Mouse (Mus musculus) kidney, embryonic 15.5 days (tissue): ENCODE data around the gene Cep97. TPM values are rescaled to one million over a fixed set of nuclear protein-coding genes. Genes with fewer than 3 reads are reported as not detected.

Source experiments
- ATAC-seq: fragments of 200-750 bp; cut with Nextera tagmentation; replicated peaks from 2 replicates; pipeline ENCODE4 v1.8.0; 2017; ENCODE audit warnings: moderate TSS enrichment; ENCODE audit not compliant: low FRiP score
- H3K27ac ChIP-seq: fragments of 300-500 bp; sonication (generic); 2 replicates; pipeline ENCODE4 v1.5.1; 2015; ENCODE audit warnings: mild to moderate bottlenecking, inconsistent platforms
- H3K27me3 ChIP-seq: fragments of 300-500 bp; sonication (generic); 2 replicates; pipeline ENCODE4 v1.6.1; 2015; ENCODE audit warnings: inconsistent platforms
- H3K36me3 ChIP-seq: fragments of 300-500 bp; sonication (generic); 2 replicates; pipeline ENCODE4 v1.6.1; 2015; ENCODE audit warnings: inconsistent platforms
- H3K4me1 ChIP-seq: fragments of 300-500 bp; sonication (generic); 2 replicates; pipeline ENCODE4 v1.6.1; 2015; ENCODE audit warnings: inconsistent platforms
- H3K4me2 ChIP-seq: fragments of 300-500 bp; sonication (generic); 2 replicates; pipeline ENCODE4 v1.6.1; 2015; ENCODE audit warnings: moderate library complexity, mild to moderate bottlenecking, inconsistent platforms
- H3K4me3 ChIP-seq: fragments of 300-500 bp; sonication (generic); replicated peaks from 2 replicates; pipeline ENCODE4 v1.5.1; 2015; ENCODE audit warnings: mild to moderate bottlenecking, inconsistent platforms
- H3K9ac ChIP-seq: fragments of 300-500 bp; sonication (generic); 2 replicates; pipeline ENCODE4 v1.6.1; 2015; ENCODE audit warnings: mild to moderate bottlenecking, inconsistent platforms
- H3K9me3 ChIP-seq: fragments of 300-500 bp; sonication (generic); replicated peaks from 2 replicates; pipeline ENCODE4 v1.6.1; 2016; ENCODE audit warnings: inconsistent platforms
- WGBS: fragments of 180-500 bp; shearing (Covaris S2); methylation state at CpG from one replicate; pipeline ENCODE4 v1.1.7; 2015; ENCODE audit warnings: mixed read lengths; 5-methylcytosine and 5-hydroxymethylcytosine counted together
- polyA plus RNA-seq: library from polyadenylated mRNA; unstranded; fragments of >200 nt; fragmentation: Nextera tagmentation; extraction: Ambion mirVana; gene quantifications from 2 replicates; pipeline ENCODE4 v1.2.1, GENCODE M21; 2015

Cep97 gene
- polyA plus RNA-seq, 1 experiment from 2014 or later, result 13.7 TPM

DNA sequence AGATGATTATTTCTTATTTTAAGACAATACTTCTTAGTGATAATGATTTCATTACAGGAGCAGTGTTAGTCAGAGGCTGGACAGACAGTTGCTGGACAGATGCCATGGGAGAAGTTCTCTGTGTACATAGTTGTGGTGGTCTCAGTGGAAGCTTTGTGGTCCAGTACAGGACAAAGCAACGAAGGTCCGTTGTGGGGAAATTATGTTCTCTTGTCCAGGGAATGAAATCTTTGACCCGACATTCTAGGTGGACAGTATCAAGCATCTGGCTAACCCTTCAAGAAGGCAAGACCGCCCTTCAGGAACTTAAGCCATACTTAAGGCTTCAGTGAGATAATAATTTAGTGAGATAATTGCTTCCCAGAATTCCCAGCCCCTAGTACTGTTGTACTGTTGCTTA is 4.1 kb upstream of the Cep97 start:
- Histone ChIP-seq H3K9ac (no peak overlapping the region), H3K27ac (no peak overlapping the region), H3K9me3 (no peaks in the 10 kb centered on the region), H3K36me3 (no peaks in the 10 kb centered on the region), H3K27me3 (no peaks in the 10 kb centered on the region), H3K4me3 (no peak overlapping the region), H3K4me1 (0 out of 2 replicates have a peak, but pooled peaks cover 3% of the 10 kb centered on the region), H3K4me2 (no peak overlapping the region)
- no peak for ATAC-seq
- 82% methylated on average over 4 of the region's 4 CpGs for WGBS

DNA sequence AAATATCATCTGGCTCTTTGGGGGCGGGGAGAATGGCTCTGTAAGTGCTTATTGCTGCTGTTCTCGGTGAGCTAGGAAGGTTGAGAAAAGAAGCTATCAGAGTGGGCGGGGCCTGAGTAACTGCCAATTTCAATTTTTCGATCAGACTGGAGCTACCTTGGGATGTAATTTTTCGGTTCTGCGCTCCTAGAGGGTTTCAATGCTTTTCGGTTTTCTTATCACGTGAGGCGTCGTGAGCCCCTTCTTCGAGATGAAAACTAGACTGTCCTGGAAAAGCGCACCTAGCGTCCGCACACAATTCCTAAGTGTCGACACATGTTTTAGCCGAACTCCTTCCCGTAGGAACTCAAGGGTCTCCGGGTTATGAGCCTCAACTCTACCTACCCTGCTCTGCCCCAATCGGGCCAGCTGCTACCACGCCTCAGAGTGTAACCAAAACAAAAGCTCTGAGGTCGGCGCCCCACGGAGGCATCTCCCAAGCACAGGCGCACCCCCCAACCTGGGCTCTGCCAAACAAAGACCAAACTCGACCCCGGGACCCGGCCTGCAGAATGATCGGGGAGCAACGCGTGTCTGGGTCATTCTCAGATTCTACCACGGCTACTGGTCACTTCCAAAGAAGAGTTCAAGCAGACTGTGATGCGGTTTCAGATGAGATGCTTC is 843 bp downstream of the Cep97 start:
- Histone ChIP-seq H3K4me3 (peak overlapping the region; percentile 80), H3K27ac (peak overlapping the region; percentile 79), H3K27me3 (no peaks in the 10 kb centered on the region), H3K36me3 (peaks cover 10% of the 10 kb centered on the region; the same call in 1 of the 2 replicates), H3K9ac (peak overlapping the region; percentile 75), H3K4me2 (peak overlapping the region; percentile 90), H3K9me3 (no peaks in the 10 kb centered on the region), H3K4me1 (peaks cover 14% of the 10 kb centered on the region; the same call in 1 of the 2 replicates)
- WGBS, result 1% methylated on average over 32 of the region's 32 CpGs
- peak; percentile 57 for ATAC-seq

DNA sequence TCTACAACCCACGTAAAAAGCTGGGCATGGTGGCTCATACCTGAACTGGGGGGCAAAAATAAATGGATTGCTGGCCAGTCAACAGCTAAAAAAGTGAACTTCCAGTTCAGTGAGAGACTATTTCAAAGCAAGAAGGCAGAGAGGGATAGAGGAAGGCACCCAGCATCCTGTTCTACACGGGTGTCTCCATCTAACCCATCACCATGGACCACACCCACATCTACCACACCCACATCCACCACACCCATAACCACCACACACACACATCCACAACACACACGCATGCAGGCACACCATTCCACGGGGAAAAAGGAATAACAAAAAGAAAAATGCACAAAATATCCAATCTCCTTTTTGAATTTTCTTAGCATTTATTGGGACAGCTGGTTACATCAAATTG is 10.6 kb downstream of the Cep97 start:
- H3K4me2 ChIP-seq, result no peak overlapping the region
- no peak overlapping the region for H3K4me3 ChIP-seq
- 92% methylated on average over 4 of the region's 4 CpGs for WGBS
- no peaks in the 10 kb centered on the region for H3K9me3 ChIP-seq
- ATAC-seq, result no peak
- peaks cover 67% of the 10 kb centered on the region for H3K36me3 ChIP-seq
- H3K9ac ChIP-seq, result no peak overlapping the region
- no peaks in the 10 kb centered on the region for H3K27me3 ChIP-seq
- H3K4me1 ChIP-seq, result no peaks in the 10 kb centered on the region
- H3K27ac ChIP-seq, result no peak overlapping the region

DNA sequence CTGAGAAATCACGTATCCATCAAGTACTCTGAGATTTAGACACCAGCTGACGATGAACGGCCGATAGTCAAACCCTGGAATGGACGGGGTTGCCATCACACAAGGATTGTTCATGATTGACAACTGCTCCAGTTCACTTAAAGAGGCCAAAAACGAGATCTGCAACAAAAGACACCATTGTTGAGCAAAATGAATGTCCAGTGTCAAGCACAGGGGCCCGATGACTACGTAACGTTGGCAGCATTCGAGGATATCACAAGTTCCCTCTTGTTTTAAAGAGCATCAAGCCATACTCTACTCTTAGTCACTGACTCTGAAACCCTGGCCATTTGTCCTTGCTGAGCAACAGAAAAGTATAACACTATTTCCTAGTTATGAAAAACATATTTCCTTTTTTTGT is 12.6 kb downstream of the Cep97 start:
- no peak overlapping the region for H3K4me2 ChIP-seq
- ATAC-seq, result no peak
- 93% methylated on average over 10 of the region's 10 CpGs for WGBS
- H3K4me3 ChIP-seq, result no peak overlapping the region
- peaks cover 70% of the 10 kb centered on the region for H3K36me3 ChIP-seq
- no peak overlapping the region for H3K27ac ChIP-seq
- H3K4me1 ChIP-seq, result no peaks in the 10 kb centered on the region
- no peaks in the 10 kb centered on the region for H3K9me3 ChIP-seq
- H3K27me3 ChIP-seq, result no peaks in the 10 kb centered on the region
- H3K9ac ChIP-seq, result no peak overlapping the region

DNA sequence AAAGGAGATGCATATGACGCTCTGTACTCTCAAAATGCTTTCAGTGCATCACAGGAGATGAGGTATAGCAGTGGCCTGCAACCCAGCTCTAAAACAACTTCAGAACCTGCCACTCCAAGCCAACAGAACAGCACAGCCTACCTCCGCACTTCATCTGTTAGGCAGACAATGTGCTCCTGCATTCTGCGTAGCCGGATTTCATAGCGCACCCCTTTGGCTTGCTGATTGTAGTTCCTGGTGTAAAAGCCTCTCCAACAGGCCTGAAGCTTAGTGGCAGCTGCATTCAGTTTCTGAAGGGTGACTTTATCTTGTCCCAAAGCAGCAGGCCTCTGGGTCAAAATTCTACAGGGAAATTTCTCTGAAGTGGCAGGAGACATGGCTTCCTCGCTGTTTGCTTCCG is 19.9 kb downstream of the Cep97 start:
- Histone ChIP-seq H3K27ac (no peak overlapping the region), H3K4me3 (no peak overlapping the region), H3K4me2 (no peak overlapping the region), H3K9me3 (no peaks in the 10 kb centered on the region), H3K36me3 (peaks cover 75% of the 10 kb centered on the region), H3K9ac (no peak overlapping the region), H3K27me3 (no peaks in the 10 kb centered on the region), H3K4me1 (no peaks in the 10 kb centered on the region)
- no peak for ATAC-seq
- WGBS, result 96% methylated on average over 7 of the region's 7 CpGs

DNA sequence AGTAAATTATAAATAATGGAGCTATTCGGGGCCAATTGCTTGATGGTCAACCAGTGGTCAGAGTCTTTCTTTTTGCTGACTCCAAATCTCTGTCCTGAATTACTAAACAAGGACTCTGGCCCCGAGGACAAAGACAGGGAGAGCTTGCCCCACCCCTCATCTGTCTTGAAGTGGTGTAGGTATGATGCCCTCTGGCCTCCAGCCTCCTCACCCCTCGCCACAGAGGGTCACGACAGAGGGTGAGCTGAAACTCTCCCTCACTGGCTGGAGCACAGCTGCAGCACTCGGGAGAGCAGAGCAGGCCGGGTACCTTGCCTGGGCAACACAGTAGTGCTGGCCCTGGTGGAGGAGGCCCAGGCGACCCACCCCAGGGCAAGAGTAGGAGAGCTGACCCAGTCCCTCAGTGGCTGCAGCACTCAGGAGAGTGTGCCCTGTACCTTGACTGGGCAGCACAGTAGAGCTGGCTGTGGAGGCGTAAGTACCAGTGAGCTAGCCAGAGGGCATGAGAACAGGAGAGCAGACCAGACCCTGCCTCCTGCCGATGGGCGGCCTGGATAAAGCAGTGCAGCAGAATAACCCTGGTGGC is 24.4 kb downstream of the Cep97 start:
- Histone ChIP-seq H3K9ac (no peak overlapping the region), H3K9me3 (no peaks in the 10 kb centered on the region), H3K27ac (no peak overlapping the region), H3K4me2 (no peak overlapping the region), H3K27me3 (no peaks in the 10 kb centered on the region), H3K4me1 (no peaks in the 10 kb centered on the region), H3K4me3 (no peak overlapping the region), H3K36me3 (peaks cover 69% of the 10 kb centered on the region)
- ATAC-seq, result peak; percentile 73; the same call in 1 of the 2 replicates
- WGBS, result 80% methylated on average over 10 of the region's 10 CpGs

DNA sequence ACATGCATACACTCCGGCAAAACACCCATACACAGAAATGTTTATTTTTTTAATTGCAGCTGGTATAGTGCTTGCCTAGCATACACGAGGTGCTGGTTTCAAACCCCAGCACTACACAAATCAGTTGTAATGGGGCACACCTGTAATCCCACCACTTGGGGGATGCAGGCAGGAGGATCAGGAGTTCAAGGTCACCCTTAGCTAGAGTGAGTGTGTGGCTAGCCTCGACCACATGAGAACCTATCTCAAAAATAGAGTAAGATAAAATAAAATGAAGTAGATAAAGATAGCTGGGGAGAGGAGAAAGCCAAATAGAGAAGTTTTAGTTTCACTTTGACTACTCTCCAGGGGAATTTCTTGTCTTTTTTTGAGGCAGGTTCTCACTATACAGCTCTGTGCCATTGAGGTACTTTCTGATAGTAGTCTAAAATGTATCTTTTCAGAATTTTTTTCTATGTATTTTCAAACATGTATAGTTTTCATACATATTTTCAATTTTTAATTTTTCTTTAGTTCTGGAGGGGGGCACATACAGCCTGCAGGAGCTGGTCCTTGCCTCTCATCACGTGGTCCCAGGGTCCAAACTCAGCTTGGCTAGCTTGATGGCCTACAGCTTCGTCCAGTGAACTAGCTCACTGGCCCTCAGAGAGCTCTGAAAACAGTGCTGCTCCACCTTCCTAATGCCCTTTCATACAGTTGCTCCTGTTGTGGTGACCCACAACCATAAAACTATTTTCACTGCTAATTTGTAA is 27.6 kb downstream of the Cep97 start:
- WGBS, result 89% methylated on average over 5 of the region's 5 CpGs

DNA sequence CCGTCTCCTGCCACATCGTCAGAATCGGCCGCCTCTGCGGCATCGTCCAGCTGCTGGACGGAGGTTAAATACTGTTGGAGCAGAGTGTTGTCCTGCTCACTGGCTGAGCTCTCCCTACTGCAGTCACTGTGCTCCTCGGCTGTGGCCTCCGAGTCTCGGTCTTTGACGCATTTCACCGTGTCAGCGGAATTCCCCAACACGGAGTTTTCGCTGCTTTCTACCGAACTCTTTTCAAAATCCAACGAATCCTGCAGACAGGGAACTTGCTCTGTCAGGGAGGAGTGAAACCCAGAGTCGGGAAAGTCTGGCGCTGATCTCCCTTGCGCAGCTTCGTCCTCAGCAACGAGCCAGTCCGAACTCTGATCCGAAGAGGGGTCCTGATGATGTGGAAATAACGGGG is 29.3 kb downstream of the Cep97 start:
- WGBS, result 88% methylated on average over 25 of the region's 25 CpGs
- no peaks in the 10 kb centered on the region for H3K9me3 ChIP-seq
- ATAC-seq, result no peak
- H3K36me3 ChIP-seq, result peaks cover 43% of the 10 kb centered on the region
- H3K4me3 ChIP-seq, result no peak overlapping the region
- no peak overlapping the region for H3K27ac ChIP-seq
- no peaks in the 10 kb centered on the region for H3K27me3 ChIP-seq
- H3K4me2 ChIP-seq, result no peak overlapping the region
- peaks cover 10% of the 10 kb centered on the region for H3K4me1 ChIP-seq
- no peak overlapping the region for H3K9ac ChIP-seq

More for the DNA sequence above, 27.6 kb downstream of the Cep97 start:
- peaks cover 10% of the 10 kb centered on the region for H3K4me1 ChIP-seq
- no peak overlapping the region for H3K4me2 ChIP-seq
- no peak overlapping the region for H3K27ac ChIP-seq
- no peaks in the 10 kb centered on the region for H3K27me3 ChIP-seq
- no peak overlapping the region for H3K9ac ChIP-seq
- H3K4me3 ChIP-seq, result no peak overlapping the region
- H3K36me3 ChIP-seq, result peaks cover 54% of the 10 kb centered on the region
- ATAC-seq, result no peak
- H3K9me3 ChIP-seq, result no peaks in the 10 kb centered on the region

DNA sequence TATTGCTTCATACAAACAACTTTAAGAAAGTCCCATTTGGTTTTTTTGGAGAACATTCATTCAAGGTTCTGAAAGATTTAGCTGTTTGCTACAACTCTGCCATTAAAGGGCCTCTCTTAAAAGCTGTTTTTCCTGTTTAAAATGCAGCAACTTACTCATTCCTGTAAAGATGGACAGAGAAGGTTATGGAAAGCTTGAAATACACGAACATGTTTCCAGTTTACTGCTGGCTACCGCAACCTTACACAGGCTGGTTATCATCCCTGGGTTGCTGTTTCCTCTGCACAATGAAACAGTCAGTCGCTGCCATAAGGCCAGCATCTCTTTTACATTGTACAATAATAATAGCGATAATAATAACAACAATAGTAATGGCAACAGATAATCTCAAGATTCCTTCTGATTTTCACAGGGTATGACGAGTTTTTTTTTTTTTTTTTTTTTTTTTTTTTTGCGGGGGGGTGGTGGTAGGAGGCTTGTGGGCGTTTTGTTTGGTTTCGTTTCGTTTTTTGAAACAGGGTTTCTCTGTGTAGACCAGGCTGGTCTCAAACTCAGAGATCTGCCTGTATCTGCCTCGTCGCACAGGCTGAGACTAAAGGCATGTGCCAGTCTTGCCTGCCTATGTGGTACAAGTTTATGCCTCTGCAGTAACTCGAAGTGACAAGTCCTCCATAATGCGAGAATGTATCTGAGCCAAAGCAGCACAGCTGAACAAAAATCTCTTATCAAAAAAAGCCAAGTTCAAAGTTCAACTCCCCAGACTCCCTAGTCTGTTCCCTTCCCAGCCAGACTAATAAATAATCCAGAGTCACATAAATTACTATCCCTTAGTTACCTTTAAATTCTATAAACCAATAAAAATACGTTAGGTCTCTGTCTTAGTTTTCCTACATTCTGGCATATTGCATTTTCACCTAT is 32.6 kb downstream of the Cep97 start:
- H3K4me2 ChIP-seq, result no peak overlapping the region
- no peak overlapping the region for H3K9ac ChIP-seq
- peaks cover 29% of the 10 kb centered on the region for H3K36me3 ChIP-seq
- peak; percentile 47; the same call in 1 of the 2 replicates for ATAC-seq
- 0 out of 2 replicates have a peak overlapping the region, but pooled peaks have one; percentile 41 for H3K27ac ChIP-seq
- H3K9me3 ChIP-seq, result no peaks in the 10 kb centered on the region
- WGBS, result 72% methylated on average over 14 of the region's 14 CpGs
- no peaks in the 10 kb centered on the region for H3K27me3 ChIP-seq
- no peak overlapping the region for H3K4me3 ChIP-seq
- peaks cover 10% of the 10 kb centered on the region for H3K4me1 ChIP-seq

DNA sequence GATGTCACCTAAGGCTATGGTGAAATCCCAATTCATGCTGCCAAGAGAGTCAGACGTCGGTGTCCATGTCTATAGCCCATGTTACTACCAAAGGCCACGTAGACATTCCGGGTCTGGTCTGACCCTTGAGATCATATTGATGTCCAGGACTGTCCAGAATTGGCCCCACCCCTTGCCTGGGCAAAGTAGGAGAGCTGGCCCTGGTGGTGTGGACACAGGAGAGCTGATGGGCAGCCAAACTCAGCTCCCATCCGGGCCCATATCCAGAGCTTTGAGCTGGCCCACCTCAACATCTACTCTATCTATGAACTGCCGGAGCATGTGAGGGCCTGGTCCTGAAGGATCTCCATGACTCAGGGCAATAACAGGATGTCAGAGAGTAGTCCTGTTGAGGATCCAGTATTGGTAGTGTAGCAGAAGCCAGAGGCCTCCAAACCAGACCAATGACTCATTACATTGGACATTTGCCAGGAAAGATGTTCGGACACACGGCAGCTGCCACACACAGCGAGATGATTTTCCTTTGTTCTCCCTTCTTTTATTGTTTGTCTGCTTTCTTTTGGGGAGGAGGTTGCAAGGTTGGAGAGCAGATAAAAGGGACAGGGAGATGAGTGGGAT is 36.2 kb downstream of the Cep97 start:
- no peak overlapping the region for H3K4me2 ChIP-seq
- no peak overlapping the region for H3K4me3 ChIP-seq
- no peaks in the 10 kb centered on the region for H3K9me3 ChIP-seq
- H3K27me3 ChIP-seq, result no peaks in the 10 kb centered on the region
- no peak overlapping the region for H3K27ac ChIP-seq
- H3K9ac ChIP-seq, result no peak overlapping the region
- no peak for ATAC-seq
- no peaks in the 10 kb centered on the region for H3K36me3 ChIP-seq
- peaks cover 29% of the 10 kb centered on the region for H3K4me1 ChIP-seq
- WGBS, result 84% methylated on average over 9 of the region's 9 CpGs

DNA sequence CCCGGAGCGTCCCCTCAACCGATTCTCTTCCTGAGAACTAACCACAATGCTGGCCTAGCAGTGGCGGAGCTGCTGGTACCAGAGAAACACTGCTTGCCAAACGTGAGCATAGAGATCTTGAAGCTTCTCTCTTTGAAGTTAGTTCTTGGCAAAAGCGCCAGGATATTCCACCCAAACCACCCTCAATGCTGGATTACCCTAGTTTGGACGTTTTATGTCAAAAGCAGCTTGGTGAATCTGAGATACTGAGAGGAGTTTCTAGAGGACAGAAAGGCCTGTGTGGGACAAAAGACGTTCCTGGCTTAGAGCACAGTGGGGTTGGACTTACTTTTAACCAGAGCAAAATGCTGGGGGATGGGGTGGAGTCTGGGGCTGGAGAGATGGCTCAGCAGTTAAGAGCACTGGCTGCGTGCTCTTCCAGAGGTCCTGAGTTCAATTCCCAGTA is 39.0 kb downstream of the Cep97 start:
- Histone ChIP-seq H3K4me2 (peak overlapping the region; percentile 90), H3K4me1 (peaks cover 22% of the 10 kb centered on the region), H3K27me3 (no peaks in the 10 kb centered on the region), H3K9me3 (no peaks in the 10 kb centered on the region), H3K9ac (peak overlapping the region; percentile 75), H3K4me3 (peak overlapping the region; percentile 86), H3K36me3 (no peaks in the 10 kb centered on the region), H3K27ac (peak overlapping the region; percentile 89)
- ATAC-seq, result peak; percentile 16; the same call in 1 of the 2 replicates
- WGBS, result 3% methylated on average over 9 of the region's 9 CpGs
